Mouse (Mus musculus): ENCODE data around the gene Nxn.

Nxn gene

GRCm38 (mm10) chr11:76298457-76299000, 100.4 kb downstream of the Nxn start:
- DNase-seq (ENCODE audit: low spot score in 2 of 2) = no peak

- DNase-seq (ENCODE audit: low spot score in 2 of 2) = no peak
Measured at GRCm38 (mm10) chr11:76297252-76297651, 101.7 kb downstream of the Nxn start.

GRCm38 (mm10) chr11:76294836-76295235, 104.1 kb downstream of the Nxn start:
- DNase-seq (ENCODE audit: low spot score in 2 of 2) = no peak

GRCm38 (mm10) chr11:76294078-76294477, 104.9 kb downstream of the Nxn start:
- no peak for DNase-seq (ENCODE audit: low spot score in 2 of 2)

- no peak for DNase-seq (ENCODE audit: low spot score in 2 of 2)
Measured at GRCm38 (mm10) chr11:76292831-76293230, 106.1 kb downstream of the Nxn start.

- DNase-seq (ENCODE audit: low spot score in 2 of 2) = no peak
Measured at GRCm38 (mm10) chr11:76292398-76292797, 106.5 kb downstream of the Nxn start.

- DNase-seq (ENCODE audit: low spot score in 2 of 2) = no peak
Measured at GRCm38 (mm10) chr11:76291960-76292359, 107.0 kb downstream of the Nxn start.

GRCm38 (mm10) chr11:76290367-76290766, 108.6 kb downstream of the Nxn start:
- DNase-seq (ENCODE audit: low spot score in 2 of 2) = no peak

GRCm38 (mm10) chr11:76288645-76289044, 110.3 kb downstream of the Nxn start:
- no peak for DNase-seq (ENCODE audit: low spot score in 2 of 2)

- no peak for DNase-seq (ENCODE audit: low spot score in 2 of 2)
Measured at GRCm38 (mm10) chr11:76287301-76287700, 111.6 kb downstream of the Nxn start.

GRCm38 (mm10) chr11:76286534-76287126, 112.3 kb downstream of the Nxn start:
- DNase-seq (ENCODE audit: low spot score in 2 of 2) = no peak

- DNase-seq (ENCODE audit: low spot score in 2 of 2) = no peak
Measured at GRCm38 (mm10) chr11:76285431-76286075, 113.4 kb downstream of the Nxn start.

GRCm38 (mm10) chr11:76283841-76284240, 115.1 kb downstream of the Nxn start:
- DNase-seq (ENCODE audit: low spot score in 2 of 2) = no peak

- no peak for DNase-seq (ENCODE audit: low spot score in 2 of 2)
Measured at GRCm38 (mm10) chr11:76279971-76280370, 119.0 kb downstream of the Nxn start.

GRCm38 (mm10) chr11:76278960-76279852, 119.7 kb downstream of the Nxn start:
- no peak for DNase-seq (ENCODE audit: low spot score in 2 of 2)

- no peak for DNase-seq (ENCODE audit: low spot score in 2 of 2)
Measured at GRCm38 (mm10) chr11:76272440-76272839, 126.5 kb downstream of the Nxn start.

GRCm38 (mm10) chr11:76268521-76269065, 130.3 kb downstream of the Nxn start:
- DNase-seq (ENCODE audit: low spot score in 2 of 2) = no peak

GRCm38 (mm10) chr11:76268001-76268459, 130.9 kb downstream of the Nxn start:
- no peak for DNase-seq (ENCODE audit: low spot score in 2 of 2)

- no peak for DNase-seq (ENCODE audit: low spot score in 2 of 2)
Measured at GRCm38 (mm10) chr11:76267550-76267949, 131.4 kb downstream of the Nxn start.

GRCm38 (mm10) chr11:76262611-76263351, 136.2 kb downstream of the Nxn start:
- no peak for DNase-seq (ENCODE audit: low spot score in 2 of 2)

- no peak for DNase-seq (ENCODE audit: low spot score in 2 of 2)
Measured at GRCm38 (mm10) chr11:76261224-76261623, 137.7 kb downstream of the Nxn start.

Data from spleen, postnatal 10 days (tissue).